Mouse (Mus musculus): Measurements from ENCODE around the gene Ajm1. TPM values are rescaled to one million over a fixed set of nuclear protein-coding genes. Genes with fewer than 3 reads are reported as not detected.

The Ajm1 gene
- total RNA-seq, 2 experiments from 2014 or later: 106 to 120 TPM

- DNase-seq (ENCODE audit: low spot score in 2 of 2): peak in 1 of 2 experiments; percentile 47
- H3K4me3 ChIP-seq: no peak overlapping the region
- peak; percentile 84 for TF ChIP-seq CTCF (conservative IDR thresholded peaks at IDR 0.05)
- H3K27ac ChIP-seq: no peak overlapping the region
Observed at GRCm38 (mm10) chr2:25551186-25551585, 30.4 kb downstream of the Ajm1 start.

GRCm38 (mm10) chr2:25549021-25549991 is 32.3 kb downstream of the Ajm1 start:
- Histone ChIP-seq H3K4me3 (no peak overlapping the region), H3K27ac (no peak overlapping the region)
- DNase-seq (ENCODE audit: low spot score in 2 of 2): no peak
- TF ChIP-seq CTCF (conservative IDR thresholded peaks at IDR 0.05): no peak

- TF ChIP-seq CTCF (conservative IDR thresholded peaks at IDR 0.05): no peak
- peak; percentile 98 to 99 for DNase-seq (ENCODE audit: low spot score in 2 of 2)
- peak within 1 kb of the TSS; percentile 69 for H3K4me3 ChIP-seq
- H3K27ac ChIP-seq: peak within 1 kb of the TSS; percentile 83
Observed at GRCm38 (mm10) chr2:25546811-25547491, 34.6 kb downstream of the Ajm1 start, which contains the start of gene Traf2. Traf2 (minus strand) TSS chr2:25546940.

- Histone ChIP-seq H3K27ac (peak overlapping the region; percentile 83), H3K4me3 (peak overlapping the region; percentile 69)
- no peak for DNase-seq (ENCODE audit: low spot score in 2 of 2)
- TF ChIP-seq CTCF (conservative IDR thresholded peaks at IDR 0.05): no peak
Observed at GRCm38 (mm10) chr2:25545996-25546810, 35.4 kb downstream of the Ajm1 start.

GRCm38 (mm10) chr2:25541644-25542367 is 39.8 kb downstream of the Ajm1 start:
- DNase-seq (ENCODE audit: low spot score in 2 of 2): no peak
- no peak for TF ChIP-seq CTCF (conservative IDR thresholded peaks at IDR 0.05)
- Histone ChIP-seq H3K27ac (no peak overlapping the region), H3K4me3 (no peak overlapping the region)

- no peak overlapping the region for H3K27ac ChIP-seq
- DNase-seq (ENCODE audit: low spot score in 2 of 2): no peak
- TF ChIP-seq CTCF (conservative IDR thresholded peaks at IDR 0.05): no peak
- no peak overlapping the region for H3K4me3 ChIP-seq
Observed at GRCm38 (mm10) chr2:25540541-25540948, 41.0 kb downstream of the Ajm1 start.

- DNase-seq (ENCODE audit: low spot score in 2 of 2): no peak
- TF ChIP-seq CTCF (conservative IDR thresholded peaks at IDR 0.05): no peak
- no peak overlapping the region for H3K27ac ChIP-seq
- no peak overlapping the region for H3K4me3 ChIP-seq
Observed at GRCm38 (mm10) chr2:25536531-25536930, 45.0 kb downstream of the Ajm1 start.

GRCm38 (mm10) chr2:25534866-25535182 is 46.7 kb downstream of the Ajm1 start:
- no peak for DNase-seq (ENCODE audit: low spot score in 2 of 2)
- TF ChIP-seq CTCF (conservative IDR thresholded peaks at IDR 0.05): no peak
- Histone ChIP-seq H3K4me3 (no peak overlapping the region), H3K27ac (no peak overlapping the region)

- H3K4me3 ChIP-seq: no peak overlapping the region
- TF ChIP-seq CTCF (conservative IDR thresholded peaks at IDR 0.05): no peak
- peak in 1 of 2 experiments; percentile 41 for DNase-seq (ENCODE audit: low spot score in 2 of 2)
- H3K27ac ChIP-seq: peak overlapping the region; percentile 19; the same call in 1 of the 2 replicates
Observed at GRCm38 (mm10) chr2:25534178-25534865, 47.2 kb downstream of the Ajm1 start.

GRCm38 (mm10) chr2:25533707-25534106 is 47.9 kb downstream of the Ajm1 start:
- TF ChIP-seq CTCF (conservative IDR thresholded peaks at IDR 0.05): peak; percentile 35; the same call in 1 of the 2 replicates
- no peak overlapping the region for H3K4me3 ChIP-seq
- peak overlapping the region; percentile 23; the same call in 1 of the 2 replicates for H3K27ac ChIP-seq
- no peak for DNase-seq (ENCODE audit: low spot score in 2 of 2)

GRCm38 (mm10) chr2:25526510-25527302 is 54.9 kb downstream of the Ajm1 start:
- Histone ChIP-seq H3K27ac (no peak overlapping the region), H3K4me3 (no peak overlapping the region)
- no peak for TF ChIP-seq CTCF (conservative IDR thresholded peaks at IDR 0.05)
- DNase-seq (ENCODE audit: low spot score in 2 of 2): no peak

Other genes with a start within 250 kb of the Ajm1 start
- gene Man1b1, start 249.4 kb downstream of the Ajm1 start, total RNA-seq (2021): 10 to 100 TPM; 56.4 to 58.0 TPM
- gene Dpp7, start 225.4 kb downstream of the Ajm1 start, total RNA-seq (2021): 10 to 100 TPM; 32.1 to 36.2 TPM
- gene Uap1l1, start 216.1 kb downstream of the Ajm1 start, total RNA-seq (2021): 10 to 100 TPM; 14.6 to 19.8 TPM
- 1 to 10 TPM; 3.0 to 4.0 TPM for gene Sapcd2, start 209.4 kb downstream of the Ajm1 start, total RNA-seq (2021)
- gene Entpd2, start 185.9 kb downstream of the Ajm1 start, total RNA-seq (2021): 10 to 100 TPM; 14.6 to 16.6 TPM
- gene Npdc1, start 182.4 kb downstream of the Ajm1 start, total RNA-seq (2021): 100 to 1,000 TPM; 429 to 433 TPM
- gene Fut7, start 158.5 kb downstream of the Ajm1 start, total RNA-seq (2021): under 1 TPM in 1 of 2 experiments, not detected in 1; 0.37 TPM
- gene Abca2, start 153.1 kb downstream of the Ajm1 start, total RNA-seq (2021): 100 to 1,000 TPM; 159 to 167 TPM
- under 1 TPM in 1 of 2 experiments, not detected in 1; 0.49 TPM for gene Clic3, start 124.9 kb downstream of the Ajm1 start, total RNA-seq (2021)
- gene Paxx, start 120.7 kb downstream of the Ajm1 start, total RNA-seq (2021): 10 to 100 TPM; 55.7 to 62.1 TPM
- gene Ptgds, start 111.7 kb downstream of the Ajm1 start, total RNA-seq (2021): 100 to 1,000 TPM; 541 to 735 TPM
- gene Lcn12, start 87.8 kb downstream of the Ajm1 start, total RNA-seq (2021): not detected
- gene Fbxw5, start 81.0 kb downstream of the Ajm1 start, total RNA-seq (2021): 100 to 1,000 TPM; 109 to 120 TPM
- 1 to 10 TPM in 1 of 2 experiments, under 1 TPM in 1; 0.97 to 1.5 TPM for gene C8g, start 80.0 kb downstream of the Ajm1 start, total RNA-seq (2021)
- gene Traf2, start 34.8 kb downstream of the Ajm1 start, total RNA-seq (2021): 10 to 100 TPM; 10.9 to 12.0 TPM
- 100 to 1,000 TPM; 193 to 200 TPM for gene Edf1, start 23.9 kb downstream of the Ajm1 start, total RNA-seq (2021)
- gene Mamdc4, start 6.9 kb downstream of the Ajm1 start, total RNA-seq (2021): 1 to 10 TPM; 2.8 to 3.5 TPM
- 10 to 100 TPM; 59.1 to 67.5 TPM for gene Phpt1, start 6.5 kb downstream of the Ajm1 start, total RNA-seq (2021)
- 100 to 1,000 TPM; 149 to 151 TPM for gene Rabl6, start 26.8 kb upstream of the Ajm1 start, total RNA-seq (2021)
- not detected for gene Ccdc183, start 35.9 kb upstream of the Ajm1 start, total RNA-seq (2021)
- 10 to 100 TPM; 14.1 to 15.4 TPM for gene Tmem141, start 40.2 kb upstream of the Ajm1 start, total RNA-seq (2021)
- under 1 TPM; 0.79 TPM for gene Fcna, start 46.3 kb upstream of the Ajm1 start, total RNA-seq (2021)
- not detected for gene Lcn8, start 71.4 kb upstream of the Ajm1 start, total RNA-seq (2021)
- not detected for gene Lcn5, start 76.2 kb upstream of the Ajm1 start, total RNA-seq (2021)
- not detected for gene Lcn6, start 95.0 kb upstream of the Ajm1 start, total RNA-seq (2021)
- gene Lcn10, start 101.0 kb upstream of the Ajm1 start, total RNA-seq (2021): not detected
- gene Obp2a, start 118.3 kb upstream of the Ajm1 start, total RNA-seq (2021): not detected
- 10 to 100 TPM; 83.7 to 88.9 TPM for gene Bmyc, start 125.0 kb upstream of the Ajm1 start, total RNA-seq (2021)
- gene Obp2b, start 155.3 kb upstream of the Ajm1 start, total RNA-seq (2021): under 1 TPM in 1 of 2 experiments, not detected in 1; 0.86 TPM
- gene Lcn3, start 183.8 kb upstream of the Ajm1 start, total RNA-seq (2021): not detected
- gene Lcn11, start 195.3 kb upstream of the Ajm1 start, total RNA-seq (2021): not detected
- not detected for gene Gm13539, start 200.5 kb upstream of the Ajm1 start, total RNA-seq (2021)
- not detected for gene Glt6d1, start 234.1 kb upstream of the Ajm1 start, total RNA-seq (2021)
- gene Lcn9, start 241.4 kb upstream of the Ajm1 start, total RNA-seq (2021): not detected